Mouse (Mus musculus) lung, embryonic 16.5 days (tissue): ENCODE results near the gene Gm11037. TPM values are rescaled to one million over a fixed set of nuclear protein-coding genes. Genes with fewer than 3 reads are reported as not detected.

Experiments used
- polyA plus RNA-seq: library from polyadenylated mRNA; unstranded; fragments of >200 nt; fragmentation: Nextera tagmentation; extraction: Ambion mirVana; gene quantifications from 2 replicates; pipeline ENCODE4 v1.2.1, GENCODE M21; 2015

The Gm11037 gene
- polyA plus RNA-seq, 1 experiment from 2014 or later = not detected

Other genes starting within 250 kb of the Gm11037 start
- gene 4930402H24Rik, start 227.1 kb upstream of the Gm11037 start, polyA plus RNA-seq = 29.3 and 30.8 TPM in 2 replicates
- 5.0 and 5.8 TPM in 2 replicates for gene Atrn, start 227.0 kb upstream of the Gm11037 start, polyA plus RNA-seq
- 8.2 and 9.3 TPM in 2 replicates for gene Gfra4, start 90.4 kb upstream of the Gm11037 start, polyA plus RNA-seq
- 6.5 and 7.1 TPM in 2 replicates for gene Adam33, start 69.7 kb upstream of the Gm11037 start, polyA plus RNA-seq
- gene Siglec1, start 46.7 kb upstream of the Gm11037 start, polyA plus RNA-seq = 0.34 and 0.59 TPM in 2 replicates
- 16.0 and 17.2 TPM in 2 replicates for gene Hspa12b, start 6.2 kb upstream of the Gm11037 start, polyA plus RNA-seq
- 57.9 and 63.5 TPM in 2 replicates for gene 1700037H04Rik, start 26.6 kb downstream of the Gm11037 start, polyA plus RNA-seq
- gene Cenpb, start 46.6 kb downstream of the Gm11037 start, polyA plus RNA-seq = 8.4 and 9.5 TPM in 2 replicates
- 61.0 TPM in 2 replicates for gene Cdc25b, start 53.5 kb downstream of the Gm11037 start, polyA plus RNA-seq
- 6.5 and 8.8 TPM in 2 replicates for gene Spef1, start 53.8 kb downstream of the Gm11037 start, polyA plus RNA-seq
- gene Ap5s1, start 73.6 kb downstream of the Gm11037 start, polyA plus RNA-seq = 29.0 and 29.7 TPM in 2 replicates
- gene Mavs, start 100.6 kb downstream of the Gm11037 start, polyA plus RNA-seq = 20.6 and 22.7 TPM in 2 replicates
- gene Pank2, start 129.0 kb downstream of the Gm11037 start, polyA plus RNA-seq = 24.5 and 28.4 TPM in 2 replicates
- gene Rnf24, start 219.4 kb downstream of the Gm11037 start, polyA plus RNA-seq = 3.4 TPM in 2 replicates